Mouse (Mus musculus) C2C12 (cell line): ENCODE measurements around the gene Mapk8ip1.

Source experiments
- CTCF ChIP-seq: IDR thresholded peaks from one replicate; pipeline ENCODE4 v1.5.1; 2011; ENCODE audit not compliant: control insufficient read depth, insufficient read depth, insufficient read length
- MYOD1 ChIP-seq: IDR thresholded peaks from one replicate; pipeline ENCODE4 v1.6.1; 2011; ENCODE audit warnings: low read depth; ENCODE audit not compliant: control insufficient read depth, insufficient read length
- USF1 ChIP-seq: IDR thresholded peaks from one replicate; pipeline ENCODE4 v1.6.1; 2011; ENCODE audit warnings: low read depth, mild to moderate bottlenecking, control low read depth, moderate library complexity

DNA sequence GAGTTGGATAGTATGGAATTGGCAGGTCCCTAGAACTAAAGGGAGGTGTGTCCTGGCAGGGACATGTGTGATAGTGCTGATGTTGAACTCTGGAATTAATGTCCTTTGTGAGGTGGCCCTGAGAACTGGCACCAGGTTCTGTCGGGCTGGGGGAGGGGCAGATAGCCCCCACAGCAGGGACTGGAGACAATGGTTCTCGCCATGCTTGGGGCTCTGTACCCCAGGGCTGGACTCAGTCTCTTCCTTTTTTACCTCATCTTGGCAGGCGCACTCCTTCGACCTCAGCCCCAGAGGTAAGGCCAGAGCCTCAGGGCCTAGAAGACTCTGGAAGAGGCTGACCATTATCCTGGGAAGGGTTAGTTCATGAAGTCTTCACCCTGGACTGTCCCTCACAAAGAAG is 18.3 kb downstream of the Mapk8ip1 start:
- TF ChIP-seq CTCF (no peak), USF1 (no peak), MYOD1 (no peak)
